Mouse (Mus musculus): ENCODE measurements around the gene Tada3. TPM values are rescaled to one million over a fixed set of nuclear protein-coding genes. Genes with fewer than 3 reads are reported as not detected.
"Not testable (repeated sequence)": the region's sequence is repeated elsewhere in the genome, so short reads cannot be mapped to it uniquely, and the experiment has no call there.

The Tada3 gene
- polyA plus RNA-seq, 1 experiment from 2014 or later = 68.2 TPM

DNA sequence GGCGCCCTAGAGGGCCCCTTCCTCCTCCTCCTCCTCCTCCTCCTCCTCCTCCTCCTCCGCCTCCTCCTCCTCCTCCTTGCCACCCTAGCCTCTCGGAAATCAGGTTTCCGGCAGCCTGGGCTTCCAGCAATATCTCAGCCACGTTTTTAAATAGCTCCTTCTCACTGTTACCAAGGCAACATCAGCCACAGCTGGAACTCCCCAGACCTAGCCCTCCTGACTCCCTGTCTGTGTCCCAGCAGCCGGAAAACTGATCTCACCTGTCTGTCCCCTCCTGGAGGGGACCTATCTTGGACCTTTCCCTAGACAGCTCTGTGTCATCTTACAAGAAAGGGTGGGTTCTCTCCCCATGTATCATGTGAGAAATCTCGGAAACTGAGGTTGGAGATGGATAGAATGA is 35.4 kb downstream of the Tada3 start:
- WGBS = 40% methylated on average over 4 of the region's 7 CpGs
- ATAC-seq = no peak
- Histone ChIP-seq H3K9me3 (replicated peaks; ENCODE audit: control insufficient read depth, low read length) (no peaks in the 10 kb centered on the region), H3K4me2 (ENCODE audit: low read length) (peak overlapping the region; percentile 80), H3K27ac (ENCODE audit: low read depth, low read length) (0 out of 2 replicates have a peak overlapping the region, but pooled peaks have one; percentile 9), H3K36me3 (ENCODE audit: control insufficient read depth, insufficient read depth, low read length) (peaks cover 18% of the 10 kb centered on the region), H3K27me3 (replicated peaks; ENCODE audit: control insufficient read depth, insufficient read depth, low read length) (no peaks in the 10 kb centered on the region), H3K4me1 (ENCODE audit: control insufficient read depth, insufficient read depth, low read length) (peaks cover 14% of the 10 kb centered on the region), H3K9ac (ENCODE audit: low read length) (no peak overlapping the region), H3K4me3 (ENCODE audit: low read depth, low read length) (no peak overlapping the region)
- no peak for DNase-seq (ENCODE audit: low spot score)

DNA sequence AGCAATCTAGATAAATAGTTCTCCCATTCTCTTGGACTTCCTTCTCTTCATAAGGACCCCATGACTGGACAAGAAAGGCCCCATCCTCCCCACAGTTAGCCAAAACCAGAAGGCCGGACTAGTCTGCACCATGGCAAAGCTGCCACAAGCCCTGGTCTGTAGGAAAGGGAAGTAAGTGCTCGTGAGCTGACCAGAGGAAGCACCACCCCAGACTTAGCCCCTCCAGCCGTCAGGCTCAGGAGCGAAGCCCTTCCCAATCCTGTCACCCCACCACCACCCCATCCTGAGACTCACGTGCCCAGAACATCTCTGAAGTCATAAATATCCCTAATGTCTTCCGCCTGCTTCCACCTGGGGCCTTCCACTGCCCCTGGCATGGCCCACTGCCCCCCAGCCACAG is 36.1 kb downstream of the Tada3 start:
- 91% methylated on average over 6 of the region's 6 CpGs for WGBS
- H3K9ac ChIP-seq (ENCODE audit: low read length) = no peak overlapping the region

DNA sequence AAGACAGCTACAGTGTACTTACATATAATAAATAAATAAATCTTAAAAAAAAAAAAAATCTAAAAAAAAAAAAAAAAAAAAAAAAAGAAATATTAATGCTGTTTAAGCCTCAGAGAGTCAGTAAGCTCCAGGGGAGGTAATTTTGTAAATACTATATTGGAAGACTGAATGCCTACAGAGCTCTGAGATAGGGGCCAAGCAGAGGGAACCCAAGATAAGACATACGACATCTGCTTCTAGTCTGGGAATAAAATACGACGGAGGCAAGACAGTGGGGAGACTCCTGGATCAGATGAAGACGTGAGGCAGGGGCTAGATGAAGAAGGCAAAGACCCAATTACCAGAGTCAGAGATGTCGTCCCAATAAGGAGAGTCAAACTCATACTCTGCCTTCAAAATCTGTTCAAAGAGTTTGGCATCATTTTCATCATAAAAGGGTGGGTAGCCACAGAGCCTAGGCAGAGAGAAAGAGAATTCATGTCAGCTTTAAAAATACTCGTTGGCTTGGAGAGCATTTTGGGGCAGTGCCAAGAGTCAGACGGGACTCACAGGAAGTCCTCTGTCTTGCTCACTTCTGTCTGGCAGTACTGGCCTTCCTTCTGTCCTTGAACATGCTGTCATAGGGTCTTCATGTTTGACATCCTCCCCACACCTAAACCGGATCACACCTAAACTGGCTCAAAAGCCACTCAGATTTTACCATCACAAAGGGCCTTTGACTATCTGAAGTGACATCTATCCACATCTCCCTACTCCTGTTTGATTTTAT is 40.6 kb downstream of the Tada3 start:
- Histone ChIP-seq H3K4me3 (ENCODE audit: low read depth, low read length) (no peak overlapping the region), H3K4me1 (ENCODE audit: control insufficient read depth, insufficient read depth, low read length) (no peaks in the 10 kb centered on the region; the same call in 1 of the 2 replicates), H3K4me2 (ENCODE audit: low read length) (no peak overlapping the region), H3K27me3 (replicated peaks; ENCODE audit: control insufficient read depth, insufficient read depth, low read length) (no peaks in the 10 kb centered on the region), H3K36me3 (ENCODE audit: control insufficient read depth, insufficient read depth, low read length) (peaks cover 53% of the 10 kb centered on the region), H3K9me3 (replicated peaks; ENCODE audit: control insufficient read depth, low read length) (no peaks in the 10 kb centered on the region), H3K27ac (ENCODE audit: low read depth, low read length) (no peak overlapping the region), H3K9ac (ENCODE audit: low read length) (no peak overlapping the region)
- no peak for DNase-seq (ENCODE audit: low spot score)
- WGBS = 72% methylated on average over 8 of the region's 8 CpGs
- ATAC-seq = no peak

More for the DNA sequence above, 36.1 kb downstream of the Tada3 start:
- Histone ChIP-seq H3K36me3 (ENCODE audit: control insufficient read depth, insufficient read depth, low read length) (peaks cover 23% of the 10 kb centered on the region), H3K9me3 (replicated peaks; ENCODE audit: control insufficient read depth, low read length) (no peaks in the 10 kb centered on the region), H3K4me1 (ENCODE audit: control insufficient read depth, insufficient read depth, low read length) (peaks cover 14% of the 10 kb centered on the region), H3K4me2 (ENCODE audit: low read length) (no peak overlapping the region), H3K4me3 (ENCODE audit: low read depth, low read length) (no peak overlapping the region), H3K27me3 (replicated peaks; ENCODE audit: control insufficient read depth, insufficient read depth, low read length) (no peaks in the 10 kb centered on the region), H3K27ac (ENCODE audit: low read depth, low read length) (no peak overlapping the region; the same call in 1 of the 2 replicates)
- DNase-seq (ENCODE audit: low spot score) = no peak
- ATAC-seq = no peak

DNA sequence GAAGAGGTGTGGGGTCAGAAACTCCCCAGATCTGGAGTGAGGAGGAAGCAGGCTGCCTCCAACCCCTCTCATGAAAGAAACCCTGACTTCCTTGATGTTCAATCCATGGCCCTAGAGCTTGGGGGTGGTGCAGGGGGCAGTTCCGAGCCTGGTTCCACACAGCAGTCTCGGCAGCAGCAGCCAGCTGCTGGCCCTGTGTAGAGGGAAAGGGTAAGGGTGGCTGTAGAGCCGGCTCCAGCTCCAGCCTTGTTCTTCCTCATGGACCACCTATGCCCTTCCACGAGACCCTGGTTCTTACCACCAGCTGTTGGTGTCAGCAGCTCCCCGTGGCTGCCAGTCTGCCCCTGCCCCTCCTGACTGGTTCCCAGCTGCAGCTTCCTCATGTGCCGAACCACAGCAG is 43.5 kb downstream of the Tada3 start:
- WGBS = 80% methylated on average over 6 of the region's 6 CpGs
- no peak overlapping the region for H3K4me3 ChIP-seq (ENCODE audit: low read depth, low read length)
- H3K9ac ChIP-seq (ENCODE audit: low read length) = no peak overlapping the region
- H3K9me3 ChIP-seq (replicated peaks; ENCODE audit: control insufficient read depth, low read length) = no peaks in the 10 kb centered on the region
- peaks cover 56% of the 10 kb centered on the region for H3K36me3 ChIP-seq (ENCODE audit: control insufficient read depth, insufficient read depth, low read length)
- H3K27ac ChIP-seq (ENCODE audit: low read depth, low read length) = no peak overlapping the region
- H3K4me1 ChIP-seq (ENCODE audit: control insufficient read depth, insufficient read depth, low read length) = no peaks in the 10 kb centered on the region; the same call in 1 of the 2 replicates
- DNase-seq (ENCODE audit: low spot score) (no peak), ATAC-seq (no peak)
- no peak overlapping the region for H3K4me2 ChIP-seq (ENCODE audit: low read length)
- H3K27me3 ChIP-seq (replicated peaks; ENCODE audit: control insufficient read depth, insufficient read depth, low read length) = no peaks in the 10 kb centered on the region

DNA sequence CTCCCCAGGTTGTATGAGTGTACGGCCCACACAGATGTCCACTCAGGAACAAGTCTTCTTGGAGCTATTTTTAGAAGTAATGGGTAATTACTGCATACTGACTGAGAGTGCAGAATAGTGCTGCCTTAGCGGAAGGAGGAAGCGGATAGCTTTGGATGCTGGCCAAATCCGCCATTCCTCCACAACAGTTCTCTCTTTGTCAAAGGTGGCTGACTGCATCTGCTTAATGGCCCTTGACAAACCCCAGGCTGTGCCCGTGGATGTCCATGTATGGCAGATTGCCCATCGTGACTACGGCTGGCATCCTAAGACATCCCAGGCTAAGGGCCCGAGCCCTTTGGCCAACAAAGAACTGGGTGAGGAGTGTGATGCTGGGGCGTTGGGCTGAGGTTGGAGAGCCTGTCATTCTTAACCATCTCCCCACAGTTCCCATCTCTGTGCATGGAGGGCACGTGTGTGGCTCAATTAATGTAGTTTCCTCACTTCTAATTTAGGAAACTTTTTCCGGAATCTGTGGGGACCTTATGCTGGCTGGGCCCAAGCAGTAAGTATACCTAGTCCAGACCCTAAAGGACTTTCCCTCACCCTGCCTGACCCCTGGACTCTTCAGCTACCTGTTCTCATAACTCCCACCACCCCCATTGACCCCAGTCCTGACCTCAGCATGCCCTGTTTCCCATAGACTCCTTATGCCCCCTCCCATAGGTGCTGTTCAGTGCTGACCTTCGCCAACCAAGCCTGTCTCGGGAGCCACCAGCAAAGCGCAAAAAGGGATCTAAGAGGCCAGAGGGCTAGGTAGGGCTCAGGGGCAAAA is 44.3 kb downstream of the Tada3 start:
- ATAC-seq (peak; percentile 73), DNase-seq (ENCODE audit: low spot score) (peak; percentile 77)
- Histone ChIP-seq H3K4me2 (ENCODE audit: low read length) (no peak overlapping the region), H3K9me3 (replicated peaks; ENCODE audit: control insufficient read depth, low read length) (no peaks in the 10 kb centered on the region), H3K4me3 (ENCODE audit: low read depth, low read length) (no peak overlapping the region), H3K4me1 (ENCODE audit: control insufficient read depth, insufficient read depth, low read length) (no peaks in the 10 kb centered on the region; the same call in 1 of the 2 replicates), H3K27me3 (replicated peaks; ENCODE audit: control insufficient read depth, insufficient read depth, low read length) (no peaks in the 10 kb centered on the region), H3K9ac (ENCODE audit: low read length) (no peak overlapping the region), H3K36me3 (ENCODE audit: control insufficient read depth, insufficient read depth, low read length) (peaks cover 54% of the 10 kb centered on the region), H3K27ac (ENCODE audit: low read depth, low read length) (peak overlapping the region; percentile 48; the same call in 1 of the 2 replicates)
- WGBS = 43% methylated on average over 14 of the region's 14 CpGs

DNA sequence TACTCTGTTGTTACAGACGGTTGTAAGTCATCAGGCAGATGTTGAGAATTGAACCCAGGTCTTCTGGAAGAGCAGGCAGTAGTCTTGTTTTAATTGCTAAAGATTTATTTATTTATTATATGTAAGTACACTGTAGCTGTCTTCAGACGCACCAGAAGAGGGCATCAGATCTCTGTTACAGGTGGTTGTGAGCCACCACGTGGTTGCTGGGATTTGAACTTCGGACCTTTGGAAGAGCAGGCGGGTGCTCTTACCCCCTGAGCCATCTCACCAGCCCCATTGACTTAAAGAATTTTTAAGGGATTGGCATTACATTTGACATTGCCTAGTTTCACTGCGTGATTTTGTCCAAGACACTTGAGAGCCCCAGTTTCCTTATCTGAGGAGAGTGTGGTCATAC is 44.9 kb downstream of the Tada3 start:
- H3K4me3 ChIP-seq (ENCODE audit: low read depth, low read length); H3K9me3 ChIP-seq (replicated peaks; ENCODE audit: control insufficient read depth, low read length); ATAC-seq; H3K4me1 ChIP-seq (ENCODE audit: control insufficient read depth, insufficient read depth, low read length); H3K4me2 ChIP-seq (ENCODE audit: low read length); H3K9ac ChIP-seq (ENCODE audit: low read length); DNase-seq (ENCODE audit: low spot score); H3K27me3 ChIP-seq (replicated peaks; ENCODE audit: control insufficient read depth, insufficient read depth, low read length): not testable (repeated sequence)
- WGBS = 73% methylated on average over 6 of the region's 6 CpGs
- H3K27ac ChIP-seq (ENCODE audit: low read depth, low read length) = 0 out of 2 replicates have a peak overlapping the region, but pooled peaks have one; percentile 46
- H3K36me3 ChIP-seq (ENCODE audit: control insufficient read depth, insufficient read depth, low read length) = peaks cover 50% of the 10 kb centered on the region

DNA sequence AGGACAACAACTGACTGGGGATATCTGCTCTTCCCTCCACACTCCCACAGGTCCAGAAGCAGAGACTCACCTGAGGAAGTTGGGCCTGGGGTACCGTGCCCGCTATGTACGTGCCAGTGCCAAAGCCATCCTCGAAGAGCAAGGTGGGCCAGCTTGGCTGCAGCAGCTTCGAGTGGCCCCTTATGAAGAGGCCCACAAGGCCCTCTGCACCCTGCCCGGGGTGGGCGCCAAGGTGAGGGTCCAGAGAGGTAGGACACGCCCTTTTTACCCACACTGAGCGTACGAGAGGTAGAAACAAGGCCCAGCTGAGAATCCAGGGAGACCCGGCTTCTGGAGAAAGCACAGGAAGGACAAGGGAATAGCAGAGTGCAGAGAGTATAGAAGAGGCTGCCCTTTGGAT is 46.0 kb downstream of the Tada3 start:
- Histone ChIP-seq H3K4me1 (ENCODE audit: control insufficient read depth, insufficient read depth, low read length) (no peaks in the 10 kb centered on the region; the same call in 1 of the 2 replicates), H3K27me3 (replicated peaks; ENCODE audit: control insufficient read depth, insufficient read depth, low read length) (no peaks in the 10 kb centered on the region), H3K9ac (ENCODE audit: low read length) (no peak overlapping the region), H3K36me3 (ENCODE audit: control insufficient read depth, insufficient read depth, low read length) (peaks cover 41% of the 10 kb centered on the region), H3K4me2 (ENCODE audit: low read length) (no peak overlapping the region), H3K9me3 (replicated peaks; ENCODE audit: control insufficient read depth, low read length) (no peaks in the 10 kb centered on the region), H3K4me3 (ENCODE audit: low read depth, low read length) (no peak overlapping the region), H3K27ac (ENCODE audit: low read depth, low read length) (no peak overlapping the region)
- ATAC-seq (no peak), DNase-seq (ENCODE audit: low spot score) (no peak)
- 94% methylated on average over 11 of the region's 11 CpGs for WGBS

DNA sequence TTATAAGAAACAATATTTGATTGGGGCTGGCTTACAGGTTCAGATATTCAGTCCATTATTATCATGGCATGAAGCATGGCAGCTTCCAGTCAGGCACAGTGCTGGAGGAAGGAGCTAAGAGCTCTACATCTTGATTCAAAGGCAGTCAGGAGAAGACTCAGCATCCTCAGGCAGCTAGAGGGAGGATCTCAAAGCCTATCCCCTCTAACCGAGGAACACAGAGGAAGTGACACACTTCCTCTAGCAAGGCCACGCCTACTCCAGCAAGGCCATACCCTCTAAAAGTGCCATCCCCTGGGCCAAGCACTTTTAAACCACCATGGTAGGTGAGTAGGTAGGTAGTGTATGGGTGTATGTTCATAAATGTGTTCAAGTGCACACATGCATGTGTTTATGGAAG is 47.1 kb downstream of the Tada3 start:
- no peaks in the 10 kb centered on the region for H3K27me3 ChIP-seq (replicated peaks; ENCODE audit: control insufficient read depth, insufficient read depth, low read length)
- no peak overlapping the region for H3K4me3 ChIP-seq (ENCODE audit: low read depth, low read length)
- no peak overlapping the region for H3K4me2 ChIP-seq (ENCODE audit: low read length)
- H3K4me1 ChIP-seq (ENCODE audit: control insufficient read depth, insufficient read depth, low read length) = no peaks in the 10 kb centered on the region; the same call in 1 of the 2 replicates
- DNase-seq (ENCODE audit: low spot score) (no peak), ATAC-seq (no peak)
- WGBS = 68% methylated on average over 2 of the region's 2 CpGs
- no peak overlapping the region for H3K27ac ChIP-seq (ENCODE audit: low read depth, low read length)
- H3K36me3 ChIP-seq (ENCODE audit: control insufficient read depth, insufficient read depth, low read length) = peaks cover 33% of the 10 kb centered on the region
- H3K9me3 ChIP-seq (replicated peaks; ENCODE audit: control insufficient read depth, low read length) = no peaks in the 10 kb centered on the region
- H3K9ac ChIP-seq (ENCODE audit: low read length) = no peak overlapping the region

All from forebrain, embryonic 14.5 days (tissue).